8 mouse cellular contexts compared by ENCODE assay signal in genomic region chr4:63558407-63559081, GRCm38 (mm10). TPM values are rescaled to one million over a fixed set of nuclear protein-coding genes. Genes with fewer than 3 reads are reported as not detected.
DNase-seq lines count a peak whose midpoint lies in the region; ATAC-seq and TF ChIP-seq lines count a peak whose summit lies in the region.

Gene Tmem268 (plus strand): TSS chr4:63558781.

- H3K9ac ChIP-seq in embryonic facial prominence, embryonic 14.5 days (ENCODE audit: low read depth, low read length), result peak within 1 kb of the TSS; percentile 82
- H3K9ac ChIP-seq in liver, embryonic 11.5 days (ENCODE audit: low read depth, low read length), result peak within 1 kb of the TSS; percentile 81

- no peaks in the 10 kb centered on the region for H3K9me3 ChIP-seq in embryonic facial prominence, embryonic 14.5 days (ENCODE audit: control insufficient read depth, low read length)
- no peaks in the 10 kb centered on the region for H3K9me3 ChIP-seq in liver, embryonic 11.5 days (ENCODE audit: control insufficient read depth, low read length)

- H3K4me3 ChIP-seq in C2C12 (ENCODE audit: insufficient read depth, poor library complexity, severe bottlenecking), result peak within 1 kb of the TSS; percentile 40
- H3K4me3 ChIP-seq in embryonic facial prominence, embryonic 14.5 days (ENCODE audit: low read depth, low read length), result peak within 1 kb of the TSS; percentile 60
- H3K4me3 ChIP-seq in liver, embryonic 11.5 days (ENCODE audit: low read depth, low read length), result peak within 1 kb of the TSS; percentile 68

- H3K27ac ChIP-seq in embryonic facial prominence, embryonic 14.5 days (replicated peaks; ENCODE audit: low read depth, low read length), result peak within 1 kb of the TSS; percentile 42
- peak within 1 kb of the TSS; percentile 50 for H3K27ac ChIP-seq in liver, embryonic 11.5 days (ENCODE audit: low read depth, low read length)

- WGBS in embryonic facial prominence, embryonic 14.5 days, result under 1% methylated on average over 39 of the region's 81 CpGs
- WGBS in liver, embryonic 11.5 days, result under 1% methylated on average over 66 of the region's 81 CpGs

- peak; percentile 85 for ATAC-seq in embryonic facial prominence, embryonic 14.5 days (ENCODE audit: low read depth)
- peak; percentile 86 for ATAC-seq in liver, embryonic 11.5 days (replicated peaks; ENCODE audit: low FRiP score)
- peak; percentile 30; the same call in 1 of the 2 replicates for ATAC-seq in monocyte, adult 5-6 weeks (replicated peaks; ENCODE audit: insufficient number of reproducible peaks, low FRiP score, low TSS enrichment, poor library complexity, severe bottlenecking)

- peak within 1 kb of the TSS; percentile 73 for H3K4me2 ChIP-seq in embryonic facial prominence, embryonic 14.5 days (ENCODE audit: low read depth, low read length)
- H3K4me2 ChIP-seq in liver, embryonic 11.5 days, result peak within 1 kb of the TSS; percentile 68

- TF ChIP-seq CTCF in C2C12 (IDR thresholded peaks at IDR 0.05; ENCODE audit: control insufficient read depth, insufficient read depth, insufficient read length), result no peak

- H3K4me1 ChIP-seq in embryonic facial prominence, embryonic 14.5 days (ENCODE audit: control insufficient read depth, insufficient read depth, low read length), result peaks cover 17% of the 10 kb centered on the region
- peaks cover 41% of the 10 kb centered on the region for H3K4me1 ChIP-seq in liver, embryonic 11.5 days (replicated peaks; ENCODE audit: control insufficient read depth, insufficient read depth, low read length)

- H3K36me3 ChIP-seq in C2C12 (ENCODE audit: control insufficient read depth, insufficient read depth), result peaks cover 33% of the 10 kb centered on the region
- H3K36me3 ChIP-seq in embryonic facial prominence, embryonic 14.5 days (ENCODE audit: control insufficient read depth, insufficient read depth, low read length), result peaks cover 16% of the 10 kb centered on the region; the same call in 1 of the 2 replicates
- no peaks in the 10 kb centered on the region for H3K36me3 ChIP-seq in liver, embryonic 11.5 days (ENCODE audit: control insufficient read depth, insufficient read depth, low read length)

- no peaks in the 10 kb centered on the region for H3K27me3 ChIP-seq in C2C12 (ENCODE audit: control insufficient read depth, insufficient read depth, insufficient read length)
- H3K27me3 ChIP-seq in embryonic facial prominence, embryonic 14.5 days (replicated peaks; ENCODE audit: control insufficient read depth, insufficient read depth, low read length), result no peaks in the 10 kb centered on the region
- no peaks in the 10 kb centered on the region for H3K27me3 ChIP-seq in liver, embryonic 11.5 days (replicated peaks; ENCODE audit: control insufficient read depth, insufficient read depth, low read length)

- H3K79me3 ChIP-seq in C2C12 (ENCODE audit: low read depth), result peaks cover 4% of the 10 kb centered on the region

- H3K79me2 ChIP-seq in C2C12 (ENCODE audit: control insufficient read depth, insufficient read depth), result peaks cover 39% of the 10 kb centered on the region

- DNase-seq in adrenal gland, postnatal 4 days (ENCODE audit: low spot score in 2 of 2), result peak; percentile 57 to 73
- DNase-seq in embryonic facial prominence, embryonic 14.5 days (ENCODE audit: low spot score), result peak; percentile 80
- peak; percentile 65 for DNase-seq in heart, adult 8-10 months (ENCODE audit: low spot score)
- DNase-seq in kidney, adult 8-10 months, result peak; percentile 51 to 70
- peak; percentile 86 for DNase-seq in liver, embryonic 11.5 days (ENCODE audit: low spot score)
- DNase-seq in spleen, postnatal 36 days (ENCODE audit: low spot score in 2 of 2), result peak; percentile 75 to 77

- H3ac ChIP-seq in C2C12 (ENCODE audit: control insufficient read depth, insufficient read length, low read depth), result peak within 1 kb of the TSS; percentile 61

TF ChIP-seq in C2C12, 6 proteins besides CTCF, POLR2A, EP300 and RAD21:
- TF ChIP-seq MAX (IDR thresholded peaks at IDR 0.05), result peak; percentile 90
- TF ChIP-seq USF1 (IDR thresholded peaks at IDR 0.05; ENCODE audit: low read depth), result no peak

RNA-seq across cellular contexts. Expression of gene Tmem268, which starts in this region (rescaled TPM):
- 19.5 TPM for polyA plus RNA-seq in C2C12 (2012; fragmentation: generic; extraction: Trizol)
- total RNA-seq in adrenal gland, postnatal 4 days (2021), result 10 to 100 TPM; 10.8 to 14.2 TPM
- 5.3 and 7.8 TPM in 2 replicates for polyA plus RNA-seq in embryonic facial prominence, embryonic 14.5 days (2014; fragmentation: Nextera tagmentation; extraction: Ambion mirVana)
- 10 to 100 TPM in 3 of 4 experiments, 1 to 10 TPM in 1; 8.0 to 16.2 (median 12.7) TPM for total RNA-seq in heart, adult 8-10 months (2022)
- 9.0 and 10.2 TPM in 2 replicates for polyA plus RNA-seq in liver, embryonic 11.5 days (2014; fragmentation: Nextera tagmentation; extraction: Ambion mirVana)
- 5.0 to 42.9 TPM (median 14.7 TPM) in 3 replicates for total RNA-seq in monocyte, adult 5-6 weeks (2017)

Comparison
In these comparisons a context has a peak if more than half of its experiments do, and no peak if none do; other contexts are left out.
1. Peak in every context shown above with its lines: DNase-seq, ATAC-seq, H3K4me3 ChIP-seq and H3K27ac ChIP-seq.
2. ATAC-seq: peak in every context shown above with its lines; median percentile 86 in liver, embryonic 11.5 days; 85 in embryonic facial prominence, embryonic 14.5 days; 30 in monocyte, adult 5-6 weeks.